21 mouse cellular contexts compared by ENCODE assay signal in the genomic region with DNA sequence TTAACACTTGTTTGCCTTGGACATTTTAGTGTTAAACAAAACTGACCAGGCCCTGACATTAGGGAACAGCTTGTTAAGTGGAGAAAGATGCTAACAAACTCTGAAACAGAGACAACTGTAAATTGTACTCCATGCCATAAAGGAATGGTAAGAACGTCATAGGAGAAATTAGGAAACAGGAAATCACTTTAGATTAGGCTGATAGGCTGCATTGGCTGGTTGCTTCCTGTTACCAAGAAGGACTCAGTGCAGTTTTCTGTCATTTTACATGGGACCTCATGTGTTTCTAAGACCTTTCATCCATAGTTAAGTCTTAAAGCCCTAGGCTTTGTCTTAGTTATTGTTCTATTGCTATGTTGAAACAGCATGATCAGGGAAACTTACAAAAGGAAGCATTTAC. TPM values are rescaled to one million over a fixed set of nuclear protein-coding genes. Genes with fewer than 3 reads are reported as not detected.
DNase-seq lines count a peak whose midpoint lies in the region; ATAC-seq lines count a peak whose summit lies in the region.
"Had no signal": no experiment of that assay in that cellular context is flagged by ENCODE, and none has a peak within 500 bp of the region (broad histone marks: within the 10 kb centered on the region; RNA-seq: fewer than 3 reads in every experiment).

No protein-coding gene starts in this region.

- peak; percentile 64 for DNase-seq in 416B (ENCODE audit: low read depth)
- peak; percentile 25 for DNase-seq in CD4-positive, CD25-positive, alpha-beta regulatory T cell, adult 2 months (ENCODE audit: low read depth, low spot score)
- no peak for DNase-seq in right cerebral cortex, adult 2 months (ENCODE audit: low spot score in 2 of 2)
- DNase-seq in adrenal gland, postnatal 10 days = no peak
- no peak for DNase-seq in frontal cortex, postnatal 14 days (ENCODE audit: low spot score in 2 of 2)
- DNase-seq in adrenal gland, adult 8-10 months = no peak
- DNase-seq: adrenal gland, postnatal 36 days; cerebellum, adult 18-20 months; cerebellum, adult 9-10 months; cerebellum, postnatal 14 days; gastrocnemius, adult 2 months; gastrocnemius, postnatal 14 days; heart, adult 18-20 months; heart, postnatal 10 days; heart, postnatal 4 days had no signal

- ATAC-seq in activated CD4-positive, CD25-positive, alpha-beta regulatory T cell, adult 4 months = peak; percentile 63
- ATAC-seq in inflammation-experienced regulatory T-cells, adult 6 months = peak; percentile 84
- ATAC-seq: forebrain, embryonic 13.5 days; forebrain, embryonic 16.5 days; hindbrain, postnatal 0 days; intestine, postnatal 0 days had no signal

RNA-seq across cellular contexts. Expression of a gene that starts 19.4 kb away (rescaled TPM):
- polyA plus RNA-seq in activated CD4-positive, CD25-positive, alpha-beta regulatory T cell, adult 4 months (2017; shearing (Covaris generic)) = 10 to 100 TPM; 62.2 to 68.7 TPM
- polyA plus RNA-seq in inflammation-experienced regulatory T-cells, adult 6 months (2017; shearing (Covaris generic)) = 10 to 100 TPM; 44.6 to 73.7 (median 47.3) TPM
- total RNA-seq in adrenal gland, postnatal 10 days (2021) = 10 to 100 TPM; 34.1 to 35.7 TPM
- total RNA-seq in adrenal gland, adult 8-10 months (2022) = 10 to 100 TPM; 34.0 to 45.9 (median 39.5) TPM

RNA-seq across cellular contexts. Expression of a gene that starts 19.4 kb away (rescaled TPM):
- polyA plus RNA-seq in activated CD4-positive, CD25-positive, alpha-beta regulatory T cell, adult 4 months (2017; shearing (Covaris generic)) = 10 to 100 TPM; 67.6 to 69.6 TPM
- 10 to 100 TPM; 61.8 to 74.4 (median 63.7) TPM for polyA plus RNA-seq in inflammation-experienced regulatory T-cells, adult 6 months (2017; shearing (Covaris generic))
- total RNA-seq in adrenal gland, postnatal 10 days (2021) = 10 to 100 TPM; 28.0 to 32.7 TPM
- total RNA-seq in adrenal gland, adult 8-10 months (2022) = 10 to 100 TPM; 30.0 to 33.4 (median 31.1) TPM

RNA-seq across cellular contexts. Expression of a gene that starts 38.5 kb away (rescaled TPM):
- polyA plus RNA-seq in activated CD4-positive, CD25-positive, alpha-beta regulatory T cell, adult 4 months (2017; shearing (Covaris generic)) = 1 to 10 TPM; 1.1 to 1.4 TPM
- 1 to 10 TPM in 2 of 3 experiments, under 1 TPM in 1; 0.86 to 2.5 (median 1.3) TPM for polyA plus RNA-seq in inflammation-experienced regulatory T-cells, adult 6 months (2017; shearing (Covaris generic))
- total RNA-seq in adrenal gland, postnatal 10 days (2021) = 1 to 10 TPM; 3.1 to 5.3 TPM
- 1 to 10 TPM; 1.1 to 2.6 (median 1.6) TPM for total RNA-seq in adrenal gland, adult 8-10 months (2022)

RNA-seq across cellular contexts. Expression of a gene that starts 50.6 kb away (rescaled TPM):
- 10 to 100 TPM; 30.8 to 41.5 TPM for polyA plus RNA-seq in activated CD4-positive, CD25-positive, alpha-beta regulatory T cell, adult 4 months (2017; shearing (Covaris generic))
- polyA plus RNA-seq in inflammation-experienced regulatory T-cells, adult 6 months (2017; shearing (Covaris generic)) = 10 to 100 TPM; 34.3 to 65.5 (median 46.6) TPM
- 10 to 100 TPM; 22.0 to 32.0 TPM for total RNA-seq in adrenal gland, postnatal 10 days (2021)
- 10 to 100 TPM; 27.3 to 38.0 (median 32.6) TPM for total RNA-seq in adrenal gland, adult 8-10 months (2022)

Comparison
In these comparisons a context has a peak if more than half of its experiments do, and no peak if none do; other contexts are left out.
1. DNase-seq: peak in 416B (single experiment) and CD4-positive, CD25-positive, alpha-beta regulatory T cell, adult 2 months (single experiment); none in right cerebral cortex, adult 2 months (0 of 2), adrenal gland, postnatal 10 days (single experiment), frontal cortex, postnatal 14 days (0 of 2) and adrenal gland, adult 8-10 months (single experiment).